Mouse (Mus musculus) C2C12 (cell line): ENCODE data around the gene Pacsin2. TPM values are rescaled to one million over a fixed set of nuclear protein-coding genes. Genes with fewer than 3 reads are reported as not detected.

Source experiments
- H3K27me3 ChIP-seq: one replicate; pipeline ENCODE4 v1.6.1; 2011; ENCODE audit not compliant: control insufficient read depth, insufficient read depth, insufficient read length
- H3K36me3 ChIP-seq: one replicate; pipeline ENCODE4 v1.6.1; 2011; ENCODE audit not compliant: control insufficient read depth, insufficient read depth
- H3K4me3 ChIP-seq: one replicate; pipeline ENCODE4 v1.5.1; 2011; ENCODE audit warnings: mild to moderate bottlenecking, control low read depth; ENCODE audit not compliant: poor library complexity, insufficient read depth, severe bottlenecking
- H3K79me2 ChIP-seq: one replicate; pipeline ENCODE4 v1.6.1; 2011; ENCODE audit not compliant: control insufficient read depth, insufficient read depth
- H3K79me3 ChIP-seq: one replicate; pipeline ENCODE4 v1.6.1; 2011; ENCODE audit warnings: low read depth, control low read depth
- H3ac ChIP-seq: one replicate; pipeline ENCODE3; 2011; ENCODE audit warnings: low read depth; ENCODE audit not compliant: control insufficient read depth, insufficient read length
- CEBPB ChIP-seq: IDR thresholded peaks from one replicate; pipeline ENCODE4 v1.6.1; 2011; ENCODE audit warnings: low read depth, mild to moderate bottlenecking, control low read depth, moderate library complexity
- CTCF ChIP-seq: IDR thresholded peaks from one replicate; pipeline ENCODE4 v1.5.1; 2011; ENCODE audit not compliant: control insufficient read depth, insufficient read depth, insufficient read length
- FOSL1 ChIP-seq: IDR thresholded peaks from one replicate; pipeline ENCODE4 v1.8.0; 2011; ENCODE audit warnings: mild to moderate bottlenecking, low read length; ENCODE audit not compliant: poor library complexity, insufficient read depth, severe bottlenecking
- MAX ChIP-seq: IDR thresholded peaks from one replicate; pipeline ENCODE4 v1.6.1; 2011; ENCODE audit warnings: mild to moderate bottlenecking, control low read depth
- MYOD1 ChIP-seq: IDR thresholded peaks from one replicate; pipeline ENCODE4 v1.6.1; 2011; ENCODE audit warnings: low read depth; ENCODE audit not compliant: control insufficient read depth, insufficient read length
- MYOG ChIP-seq: IDR thresholded peaks from one replicate; pipeline ENCODE4 v1.6.1; 2011; ENCODE audit not compliant: control insufficient read depth, insufficient read length; ENCODE audit errors: extremely low read depth
- USF1 ChIP-seq: IDR thresholded peaks from one replicate; pipeline ENCODE4 v1.6.1; 2011; ENCODE audit warnings: low read depth, mild to moderate bottlenecking, control low read depth, moderate library complexity
- polyA plus RNA-seq: library from polyadenylated mRNA; unstranded; fragments of >200 nt; fragmentation: generic; extraction: Trizol; gene quantifications from one replicate; pipeline ENCODE4 v1.2.1, GENCODE M21; 2012; ENCODE audit warnings: missing spikeins

Gene Pacsin2
- polyA plus RNA-seq, 1 experiment = 101 TPM

DNA sequence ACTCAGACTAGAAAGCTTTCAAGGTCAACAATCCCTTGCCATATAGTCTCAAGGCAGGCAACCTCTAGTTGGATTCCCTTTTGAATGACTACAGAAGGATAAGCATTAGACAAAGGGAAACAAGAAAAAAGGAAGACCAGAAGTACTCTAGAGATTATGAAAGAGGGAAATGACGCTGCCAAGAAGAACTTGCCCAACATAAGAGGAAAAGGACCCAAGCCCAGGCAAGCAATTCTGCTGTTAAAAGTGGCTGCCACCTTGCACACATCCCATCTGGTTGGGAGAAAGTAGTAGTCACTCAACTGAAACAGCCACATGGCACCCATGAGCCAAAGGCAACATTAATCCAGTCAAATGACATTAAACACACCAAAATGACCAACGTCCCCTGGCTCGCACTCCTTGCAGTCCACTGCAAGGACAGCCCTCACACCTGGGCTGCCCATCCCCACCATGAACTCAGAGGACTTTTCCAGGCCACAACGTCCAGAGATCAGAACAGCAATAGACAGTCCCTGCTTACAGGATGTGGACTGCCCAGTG lies 21.8 kb downstream of the Pacsin2 start:
- peaks cover 100% of the 10 kb centered on the region for H3K79me2 ChIP-seq
- no peak overlapping the region for H3ac ChIP-seq
- H3K27me3 ChIP-seq = no peaks in the 10 kb centered on the region
- no peaks in the 10 kb centered on the region for H3K36me3 ChIP-seq
- no peak overlapping the region for H3K4me3 ChIP-seq
- TF ChIP-seq CEBPB (no peak), MAX (no peak), MYOG (no peak)
- H3K79me3 ChIP-seq = peaks cover 100% of the 10 kb centered on the region

DNA sequence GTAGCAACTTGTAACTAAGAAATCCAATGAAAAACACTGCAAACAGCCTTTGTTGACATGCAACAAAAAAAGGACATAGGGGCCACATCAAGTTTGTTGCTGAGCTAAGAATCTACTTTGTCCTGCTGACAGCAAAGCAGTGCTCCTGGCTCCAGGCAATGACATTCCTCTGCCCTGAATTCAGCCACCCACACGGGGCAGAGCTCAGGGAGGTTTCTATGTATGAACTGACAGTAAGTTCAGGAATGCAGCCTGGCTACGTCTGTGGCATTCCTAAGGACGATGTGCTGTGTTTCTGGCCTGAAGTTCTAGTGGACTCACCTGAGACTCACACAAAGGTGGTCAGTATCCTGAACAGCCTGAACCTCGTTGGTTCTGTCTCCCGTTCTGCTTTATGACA lies 23.7 kb downstream of the Pacsin2 start:
- H3ac ChIP-seq = no peak overlapping the region
- TF ChIP-seq MYOD1 (no peak), MYOG (no peak), MAX (no peak), FOSL1 (no peak), CTCF (no peak), USF1 (no peak), CEBPB (no peak)
- no peaks in the 10 kb centered on the region for H3K36me3 ChIP-seq
- peaks cover 100% of the 10 kb centered on the region for H3K79me2 ChIP-seq
- H3K27me3 ChIP-seq = no peaks in the 10 kb centered on the region
- H3K79me3 ChIP-seq = peaks cover 100% of the 10 kb centered on the region
- no peak overlapping the region for H3K4me3 ChIP-seq

DNA sequence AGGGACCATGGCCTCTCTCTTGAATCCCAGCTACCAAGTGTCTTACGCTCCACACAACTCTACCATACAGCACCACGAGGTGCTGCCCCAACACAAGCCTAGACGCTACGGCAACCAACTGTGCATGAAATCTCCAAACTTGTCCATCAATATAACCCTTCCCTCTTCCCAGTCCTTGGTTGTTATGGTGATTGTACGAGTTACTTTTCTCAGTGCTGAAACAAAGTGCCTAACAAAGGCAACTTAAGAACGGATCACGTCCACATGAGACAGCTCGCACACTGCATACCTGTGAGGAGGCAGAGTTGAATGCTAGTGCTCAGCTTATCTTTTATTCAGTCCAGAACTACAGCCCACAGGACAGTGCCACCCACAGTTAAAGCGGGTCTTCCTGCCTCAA lies 27.9 kb downstream of the Pacsin2 start:
- Histone ChIP-seq H3K36me3 (peaks cover 3% of the 10 kb centered on the region), H3K79me2 (peaks cover 100% of the 10 kb centered on the region), H3ac (no peak overlapping the region), H3K27me3 (no peaks in the 10 kb centered on the region), H3K79me3 (peaks cover 98% of the 10 kb centered on the region), H3K4me3 (no peak overlapping the region)
- TF ChIP-seq MYOD1 (no peak), CEBPB (no peak), MAX (no peak), USF1 (no peak), CTCF (no peak), MYOG (no peak), FOSL1 (no peak)

GRCm38 (mm10) chr15:83435324-83436090 lies 28.9 kb downstream of the Pacsin2 start:
- Histone ChIP-seq H3K36me3 (peaks cover 6% of the 10 kb centered on the region), H3K27me3 (no peaks in the 10 kb centered on the region), H3K4me3 (no peak overlapping the region), H3K79me3 (peaks cover 98% of the 10 kb centered on the region), H3ac (no peak overlapping the region), H3K79me2 (peaks cover 100% of the 10 kb centered on the region)
- TF ChIP-seq MYOG (no peak), CEBPB (no peak), CTCF (no peak), MAX (no peak), USF1 (no peak), FOSL1 (no peak), MYOD1 (no peak)

GRCm38 (mm10) chr15:83434692-83435091 lies 29.7 kb downstream of the Pacsin2 start:
- Histone ChIP-seq H3K36me3 (peaks cover 11% of the 10 kb centered on the region), H3K79me2 (peaks cover 100% of the 10 kb centered on the region), H3K27me3 (no peaks in the 10 kb centered on the region), H3ac (no peak overlapping the region), H3K4me3 (no peak overlapping the region), H3K79me3 (peaks cover 98% of the 10 kb centered on the region)
- TF ChIP-seq MYOD1 = no peak
- TF ChIP-seq CEBPB = no peak

GRCm38 (mm10) chr15:83433344-83433743 lies 31.1 kb downstream of the Pacsin2 start:
- Histone ChIP-seq H3K4me3 (no peak overlapping the region), H3K36me3 (peaks cover 12% of the 10 kb centered on the region), H3K27me3 (no peaks in the 10 kb centered on the region), H3K79me2 (peaks cover 100% of the 10 kb centered on the region), H3ac (no peak overlapping the region), H3K79me3 (peaks cover 98% of the 10 kb centered on the region)
- TF ChIP-seq MYOD1 (no peak), CEBPB (no peak), MAX (no peak), CTCF (no peak), MYOG (no peak), FOSL1 (no peak), USF1 (no peak)
